Mouse (Mus musculus) WW6 (cell line): ENCODE measurements at regions not wholly inside any gene's neighbourhood (a gene's known extent, or its start where the extent isn't known, plus 50 kb on each side); places are given as distances from the start of the nearest gene placed in this dataset.
"Not testable (repeated sequence)": the region's sequence is repeated elsewhere in the genome, so short reads cannot be mapped to it uniquely, and the experiment has no call there.

ENCODE experiments used
- DNase-seq: peaks from one replicate; pipeline ENCODE4 v3.0.0-alpha.2; 2013; ENCODE audit warnings: low read depth, low spot score

DNA sequence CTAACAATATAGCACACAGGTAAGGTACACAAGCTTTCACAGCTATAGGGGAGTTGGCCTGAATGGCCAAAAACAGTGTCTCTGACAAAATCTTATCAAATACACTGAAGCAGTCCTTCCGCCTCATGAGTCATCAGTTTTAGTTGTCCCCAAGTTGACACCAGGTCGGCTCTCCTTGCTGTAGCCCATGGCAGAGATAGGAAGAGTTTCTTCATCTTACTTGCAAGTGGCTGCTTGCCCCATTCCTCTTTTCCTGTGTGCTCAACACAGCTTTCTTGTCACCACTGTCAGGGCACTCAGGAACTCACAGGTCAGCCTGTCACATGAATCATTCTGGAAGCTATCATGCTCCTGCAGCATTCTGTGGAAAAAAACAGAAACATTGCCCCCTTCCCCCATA lies 77.1 kb downstream of the Olfr721-ps1 start:
- DNase-seq, result not testable (repeated sequence)

DNA sequence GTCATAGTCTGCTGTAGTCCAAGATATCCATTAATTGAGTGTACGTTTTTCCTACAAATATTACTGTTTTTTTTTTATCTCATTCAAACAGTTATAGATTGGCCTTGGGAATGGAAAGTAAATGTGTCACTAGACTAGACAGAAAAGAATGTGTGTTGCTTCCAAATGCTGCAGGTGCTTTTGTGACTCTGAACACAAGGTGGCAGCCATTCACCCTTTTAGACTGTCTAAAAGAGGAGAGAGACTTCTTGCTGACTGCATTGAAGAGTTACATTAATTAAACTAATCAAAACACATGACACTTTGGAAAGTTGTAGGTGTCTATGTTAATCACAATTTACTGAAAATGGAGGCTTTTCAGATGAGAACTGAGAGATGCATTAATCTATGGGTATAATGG lies 80.7 kb downstream of the Olfr721-ps1 start:
- no peak for DNase-seq

GRCm38 (mm10) chr14:14486356-14486755 lies 85.3 kb downstream of the Olfr721-ps1 start:
- no peak for DNase-seq

GRCm38 (mm10) chr14:14490501-14490900 lies 89.4 kb downstream of the Olfr721-ps1 start:
- DNase-seq, result no peak

- no peak for DNase-seq
Observed at GRCm38 (mm10) chr14:14492041-14492440, 90.9 kb downstream of the Olfr721-ps1 start.

- DNase-seq, result no peak
Observed at GRCm38 (mm10) chr14:14511927-14512326, 110.8 kb downstream of the Olfr721-ps1 start.

- DNase-seq, result no peak
Observed at GRCm38 (mm10) chr14:14513056-14513455, 112.0 kb downstream of the Olfr721-ps1 start.

DNA sequence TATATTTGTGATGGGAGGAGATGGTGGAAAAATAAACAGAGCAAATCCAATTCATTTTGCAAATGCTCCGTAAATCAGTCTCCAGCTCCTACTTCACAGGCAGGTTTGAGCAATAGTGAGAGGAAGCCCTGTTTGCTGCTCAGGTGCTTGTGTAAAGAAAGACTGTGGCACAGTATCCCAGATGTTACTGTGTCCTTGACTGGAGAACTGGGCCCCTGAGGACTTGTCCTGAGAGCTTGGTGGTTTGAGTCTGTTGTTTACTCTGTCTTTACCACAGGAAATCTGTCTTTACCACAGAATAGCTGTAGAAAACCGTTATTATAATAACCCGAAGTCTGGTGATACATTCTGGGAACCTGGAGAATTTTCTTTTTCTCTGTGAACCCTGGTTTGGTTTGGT lies 112.4 kb downstream of the Olfr721-ps1 start:
- DNase-seq, result no peak

DNA sequence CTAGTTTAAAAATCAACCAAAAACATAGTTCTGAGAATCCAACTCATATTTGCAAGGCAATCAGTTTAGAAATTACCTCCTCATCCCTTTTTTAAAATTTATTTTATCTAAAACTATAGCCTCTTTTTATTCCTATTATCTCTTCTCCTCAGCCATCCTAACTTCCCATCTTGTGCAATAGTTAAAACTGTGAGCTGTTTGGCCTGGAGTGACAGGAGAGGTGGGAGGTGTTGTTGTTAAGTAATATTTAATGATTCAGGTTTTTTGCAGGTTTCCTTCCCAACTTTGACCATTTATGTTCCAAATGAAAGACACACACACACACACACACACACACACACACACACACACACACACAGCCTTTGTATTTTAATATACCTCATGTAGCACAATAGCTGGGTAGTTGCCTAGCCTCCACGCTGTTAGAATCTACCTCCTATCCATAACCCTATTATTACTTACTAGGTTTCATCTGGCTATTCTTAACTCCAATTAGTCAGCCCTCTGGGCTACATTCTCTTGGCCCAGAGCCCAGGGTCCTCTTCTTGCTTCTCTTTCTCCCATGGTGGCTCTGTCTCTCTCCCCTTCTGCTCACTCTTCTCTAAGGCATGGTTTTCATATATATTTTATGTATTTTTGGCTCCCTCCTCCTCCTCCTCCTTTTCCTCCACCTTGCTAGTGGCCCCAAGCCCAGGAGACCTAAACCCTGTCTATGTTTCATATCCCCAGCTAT lies 113.5 kb downstream of the Olfr721-ps1 start:
- DNase-seq, result no peak

GRCm38 (mm10) chr14:14515363-14515762 lies 114.3 kb downstream of the Olfr721-ps1 start:
- no peak for DNase-seq

GRCm38 (mm10) chr14:14515918-14516317 lies 114.8 kb downstream of the Olfr721-ps1 start:
- DNase-seq, result no peak

GRCm38 (mm10) chr14:14518027-14518426 lies 116.9 kb downstream of the Olfr721-ps1 start:
- no peak for DNase-seq

DNA sequence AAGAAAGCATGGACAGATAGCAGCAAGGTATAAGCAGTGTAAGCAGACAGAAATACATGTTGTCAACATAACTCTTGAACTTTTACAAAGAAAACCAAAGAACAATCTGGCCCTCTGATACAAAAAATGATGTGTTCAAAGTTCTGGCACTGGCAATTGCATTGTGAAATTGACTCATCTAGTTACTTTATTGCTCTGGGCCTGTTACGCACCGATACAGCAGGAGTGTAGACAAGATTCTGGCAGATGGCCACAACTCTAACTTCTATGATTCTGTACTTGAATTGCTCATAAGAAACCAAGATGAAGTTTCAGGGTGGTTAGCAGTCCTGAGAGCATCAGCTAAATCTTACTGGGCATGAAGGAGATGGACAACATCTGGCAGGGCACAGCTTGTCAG lies 117.7 kb downstream of the Olfr721-ps1 start:
- DNase-seq, result no peak

GRCm38 (mm10) chr14:14520195-14520594 lies 119.1 kb downstream of the Olfr721-ps1 start:
- no peak for DNase-seq

DNA sequence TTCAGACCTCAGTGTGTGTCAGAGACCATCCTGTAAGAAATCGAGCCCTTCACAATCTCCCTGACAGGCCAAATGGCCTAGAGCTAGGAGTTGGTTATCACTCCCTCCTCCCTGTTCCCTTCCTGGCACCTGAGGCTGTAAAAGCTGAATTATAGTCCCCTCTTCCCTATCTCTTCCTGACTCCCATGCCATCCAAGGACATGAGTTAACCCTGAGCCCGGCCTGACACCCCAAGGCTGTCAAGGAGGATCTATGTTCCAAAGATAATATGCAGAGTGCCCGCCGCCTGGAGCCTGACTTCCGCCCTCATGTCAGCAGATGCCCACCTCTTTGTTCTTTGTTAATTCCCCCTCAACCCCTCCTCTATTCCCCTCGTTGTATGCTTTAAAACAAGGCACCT lies 120.2 kb downstream of the Olfr721-ps1 start:
- DNase-seq, result not testable (repeated sequence)

DNA sequence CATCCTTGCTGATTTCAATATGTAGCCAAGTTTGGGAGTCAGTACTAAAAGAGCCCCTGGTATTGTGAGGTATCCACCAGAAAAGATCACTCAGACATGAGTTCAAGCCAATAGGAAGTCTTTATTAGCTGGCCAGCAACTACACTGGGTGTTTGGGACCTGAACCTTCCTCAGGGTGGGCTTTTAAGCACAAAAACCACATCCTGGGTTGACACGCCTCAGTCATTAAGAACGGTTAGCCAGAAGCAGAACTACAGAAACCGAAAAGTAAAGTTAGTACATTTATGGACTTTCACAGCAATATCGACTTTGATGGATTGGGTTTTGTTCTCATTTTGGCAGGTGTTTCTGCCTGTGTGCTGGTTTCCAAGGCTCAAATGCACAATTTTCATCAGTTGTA lies 124.1 kb downstream of the Olfr721-ps1 start:
- no peak for DNase-seq

- no peak for DNase-seq
Observed at GRCm38 (mm10) chr14:14528437-14528836, 127.3 kb downstream of the Olfr721-ps1 start.

DNA sequence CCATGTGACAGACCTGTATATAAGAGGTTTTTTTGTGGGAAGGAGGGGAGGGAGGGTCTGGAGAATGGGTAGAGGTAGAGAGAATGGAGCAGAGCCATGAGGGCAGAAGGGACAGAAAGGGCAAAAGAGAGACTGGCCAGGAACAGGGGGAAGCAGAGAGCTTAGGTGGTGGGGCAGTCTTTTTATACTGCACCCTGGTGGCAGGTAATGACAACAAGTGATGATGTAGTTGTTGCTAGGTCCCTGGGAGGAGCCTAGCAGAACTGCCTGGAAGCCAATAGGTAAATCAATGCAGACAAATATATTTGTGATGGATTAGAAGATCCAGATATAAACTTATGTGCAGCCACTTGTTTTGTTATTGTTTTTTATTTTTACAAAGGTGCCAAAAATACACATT lies 140.1 kb downstream of the Olfr721-ps1 start:
- no peak for DNase-seq

DNA sequence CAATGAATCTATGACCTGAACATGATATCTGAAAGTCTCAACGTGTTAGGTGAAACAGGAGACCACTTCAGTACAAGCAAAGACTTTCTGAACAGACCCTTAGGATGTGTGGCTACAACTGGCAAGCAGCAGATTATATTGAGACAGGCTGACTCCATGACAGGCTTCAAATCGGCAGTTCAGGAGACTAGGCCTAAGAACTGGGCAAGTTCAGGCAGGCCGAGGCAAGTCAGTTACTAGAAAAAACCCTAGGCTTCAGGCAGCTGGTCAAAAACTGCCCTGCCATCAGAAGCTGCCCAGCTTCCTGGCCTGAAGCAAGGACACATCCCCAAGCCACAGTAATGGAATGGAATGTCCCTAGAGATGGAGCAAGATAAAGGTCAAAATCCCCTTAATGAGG lies 140.6 kb downstream of the Olfr721-ps1 start:
- no peak for DNase-seq

DNA sequence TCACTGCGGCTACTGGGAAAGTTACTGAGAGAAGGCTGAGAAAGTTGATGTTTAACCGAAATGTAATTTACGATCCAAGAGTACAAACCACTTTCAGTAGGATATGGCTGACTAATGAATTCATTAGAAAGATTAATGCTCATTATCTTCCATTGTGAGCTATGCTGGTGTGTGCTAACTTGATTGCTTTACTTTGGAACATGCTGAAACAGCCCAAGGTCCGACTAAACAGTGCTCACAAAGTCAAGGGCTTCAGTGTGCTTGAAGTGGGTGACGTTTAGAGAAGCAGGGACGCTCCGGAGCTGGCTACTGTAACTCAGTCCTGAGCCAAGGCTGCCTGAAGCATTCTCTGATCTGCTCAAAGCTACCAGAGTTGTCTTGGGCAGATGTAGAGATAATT lies 143.1 kb downstream of the Olfr721-ps1 start:
- no peak for DNase-seq

GRCm38 (mm10) chr14:14552201-14552600 lies 149.9 kb upstream of the Slc4a7 start:
- no peak for DNase-seq

- peak; percentile 38 for DNase-seq
Observed at GRCm38 (mm10) chr14:14574851-14575250, 127.2 kb upstream of the Slc4a7 start.

DNA sequence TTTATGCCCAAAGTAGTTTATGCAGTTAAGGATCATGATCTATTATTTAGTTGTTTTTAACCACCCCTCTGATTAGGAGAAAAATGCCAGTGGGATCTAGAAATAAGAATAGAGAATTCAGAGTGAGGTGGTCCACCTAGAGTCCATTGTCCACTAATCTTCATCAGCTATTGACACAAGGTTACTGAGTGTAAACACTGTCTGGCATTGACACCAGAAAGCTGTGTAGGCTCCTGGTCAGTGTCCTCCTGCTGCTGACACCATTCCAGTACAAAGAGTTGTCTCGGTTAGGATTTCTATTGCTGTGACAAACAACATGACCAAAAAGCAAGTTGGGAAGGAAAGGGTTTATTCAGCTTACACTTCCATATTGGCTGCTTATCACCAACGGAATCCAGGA lies 110.1 kb upstream of the Slc4a7 start:
- no peak for DNase-seq

DNA sequence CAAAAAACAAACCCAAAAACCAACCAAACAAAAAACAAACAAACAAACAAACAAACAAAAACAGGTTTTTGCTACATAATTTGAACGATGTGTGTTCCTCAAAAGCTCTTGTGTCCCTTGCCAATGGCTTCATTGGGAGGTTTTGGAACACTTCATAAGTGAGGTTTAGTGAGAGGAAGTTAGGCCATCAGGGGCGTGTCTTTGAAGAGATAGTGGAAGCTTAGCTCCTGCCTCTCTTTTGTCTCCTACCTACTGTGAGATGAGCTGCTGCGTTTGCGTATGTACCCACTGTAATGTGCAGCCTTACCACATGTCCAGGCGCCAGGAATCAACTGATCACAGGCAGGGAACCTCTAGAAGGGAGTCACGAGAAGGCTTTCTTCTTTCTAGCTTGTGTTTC lies 107.3 kb upstream of the Slc4a7 start:
- no peak for DNase-seq
